Mouse (Mus musculus) midbrain, embryonic 11.5 days (tissue): ENCODE measurements around the gene Vps26c. TPM values are rescaled to one million over a fixed set of nuclear protein-coding genes. Genes with fewer than 3 reads are reported as not detected.

Experiments
- ATAC-seq: fragments of 200-750 bp; cut with Nextera tagmentation; 2 replicates; pipeline ENCODE4 v1.8.0; 2017; ENCODE audit warnings: moderate TSS enrichment, moderate library complexity; ENCODE audit not compliant: low FRiP score
- DNase-seq: peaks from one replicate; pipeline ENCODE4 v3.0.0; 2015; ENCODE audit warnings: low spot score; ENCODE audit errors: missing footprints
- H3K27ac ChIP-seq: fragments of 300-500 bp; sonication (generic); 2 replicates; pipeline ENCODE4 v1.5.1; 2014; ENCODE audit warnings: low read depth, low read length
- H3K27me3 ChIP-seq: fragments of 300-500 bp; sonication (generic); 2 replicates; pipeline ENCODE4 v1.6.1; 2014; ENCODE audit warnings: mild to moderate bottlenecking, low read length, moderate library complexity, mixed read lengths; ENCODE audit not compliant: control insufficient read depth, insufficient read depth
- H3K36me3 ChIP-seq: fragments of 300-500 bp; sonication (generic); 2 replicates; pipeline ENCODE4 v1.6.1; 2014; ENCODE audit warnings: mild to moderate bottlenecking, low read length, moderate library complexity, mixed read lengths; ENCODE audit not compliant: control insufficient read depth, insufficient read depth
- H3K4me1 ChIP-seq: fragments of 300-500 bp; sonication (generic); 2 replicates; pipeline ENCODE4 v1.6.1; 2014; ENCODE audit warnings: low read length; ENCODE audit not compliant: control insufficient read depth, insufficient read depth
- H3K4me2 ChIP-seq: fragments of 300-500 bp; sonication (generic); 2 replicates; pipeline ENCODE4 v1.6.1; 2014; ENCODE audit warnings: mild to moderate bottlenecking, moderate library complexity
- H3K4me3 ChIP-seq: fragments of 300-500 bp; sonication (generic); 2 replicates; pipeline ENCODE4 v1.5.1; 2014; ENCODE audit warnings: low read depth, low read length
- H3K9ac ChIP-seq: fragments of 300-500 bp; sonication (generic); 2 replicates; pipeline ENCODE4 v1.6.1; 2014; ENCODE audit warnings: low read length
- H3K9me3 ChIP-seq: fragments of 300-500 bp; sonication (generic); 2 replicates; pipeline ENCODE4 v1.6.1; 2016; ENCODE audit warnings: low read length; ENCODE audit not compliant: control insufficient read depth
- WGBS: fragments of 180-500 bp; shearing (Covaris S2); extraction: QIAGEN DNeasy Blood & Tissue Kit; methylation state at CpG from one replicate; pipeline ENCODE4 v1.1.7; 2014; 5-methylcytosine and 5-hydroxymethylcytosine counted together
- polyA plus RNA-seq: library from polyadenylated mRNA; unstranded; fragments of >200 nt; fragmentation: Nextera tagmentation; extraction: Ambion mirVana; gene quantifications from 2 replicates; pipeline ENCODE4 v1.2.1, GENCODE M21; 2014

The Vps26c gene
- polyA plus RNA-seq, 1 experiment from 2014 or later = 60.0 TPM

- no peak for DNase-seq
- Histone ChIP-seq H3K36me3 (peaks cover 35% of the 10 kb centered on the region), H3K4me2 (no peak overlapping the region), H3K4me3 (no peak overlapping the region), H3K9me3 (no peaks in the 10 kb centered on the region), H3K27me3 (no peaks in the 10 kb centered on the region), H3K4me1 (no peaks in the 10 kb centered on the region), H3K9ac (no peak overlapping the region), H3K27ac (no peak overlapping the region)
- WGBS = 94% methylated on average over 4 of the region's 4 CpGs
- ATAC-seq = no peak
These were observed 73.9 kb downstream of the Vps26c start for GRCm38 (mm10) chr16:94452768-94453167.

- DNase-seq = no peak
- no peak overlapping the region for H3K27ac ChIP-seq
- H3K4me3 ChIP-seq = no peak overlapping the region
- no peak for ATAC-seq
- H3K27me3 ChIP-seq = no peaks in the 10 kb centered on the region
- no peaks in the 10 kb centered on the region for H3K4me1 ChIP-seq
- peaks cover 30% of the 10 kb centered on the region for H3K36me3 ChIP-seq
- H3K4me2 ChIP-seq = no peak overlapping the region
- 92% methylated on average over 11 of the region's 11 CpGs for WGBS
- no peak overlapping the region for H3K9ac ChIP-seq
- no peaks in the 10 kb centered on the region for H3K9me3 ChIP-seq
These were observed 74.8 kb downstream of the Vps26c start for GRCm38 (mm10) chr16:94451545-94452488.

GRCm38 (mm10) chr16:94449632-94450031, 77.0 kb downstream of the Vps26c start:
- ATAC-seq = no peak
- WGBS = 95% methylated on average over 7 of the region's 7 CpGs
- H3K4me2 ChIP-seq = no peak overlapping the region

GRCm38 (mm10) chr16:94449151-94449550, 77.5 kb downstream of the Vps26c start:
- Histone ChIP-seq H3K36me3 (peaks cover 28% of the 10 kb centered on the region), H3K27me3 (no peaks in the 10 kb centered on the region), H3K9ac (no peak overlapping the region), H3K27ac (no peak overlapping the region), H3K4me2 (no peak overlapping the region), H3K9me3 (no peaks in the 10 kb centered on the region), H3K4me3 (no peak overlapping the region), H3K4me1 (no peaks in the 10 kb centered on the region)
- DNase-seq (no peak), ATAC-seq (no peak)
- 85% methylated on average over 8 of the region's 8 CpGs for WGBS

More at GRCm38 (mm10) chr16:94449632-94450031, 77.0 kb downstream of the Vps26c start:
- peaks cover 28% of the 10 kb centered on the region for H3K36me3 ChIP-seq
- no peak overlapping the region for H3K27ac ChIP-seq
- no peak for DNase-seq
- H3K9me3 ChIP-seq = no peaks in the 10 kb centered on the region
- no peak overlapping the region for H3K4me3 ChIP-seq
- no peaks in the 10 kb centered on the region for H3K27me3 ChIP-seq
- no peaks in the 10 kb centered on the region for H3K4me1 ChIP-seq
- H3K9ac ChIP-seq = no peak overlapping the region

Other genes starting within 250 kb of the Vps26c start
- 8.0 and 8.1 TPM in 2 replicates for gene Hlcs, start 213.3 kb downstream of the Vps26c start, polyA plus RNA-seq
- gene Ripply3, start 198.4 kb downstream of the Vps26c start, polyA plus RNA-seq = 5.3 and 6.0 TPM in 2 replicates
- 489 and 614 TPM in 2 replicates for gene Ttc3, start 156.2 kb downstream of the Vps26c start, polyA plus RNA-seq
- gene Pigp, start 155.0 kb downstream of the Vps26c start, polyA plus RNA-seq = 93.9 and 96.3 TPM in 2 replicates
- gene Dyrk1a, start 43.2 kb upstream of the Vps26c start, polyA plus RNA-seq = 11.3 and 13.0 TPM in 2 replicates